Mouse (Mus musculus): Measurements from ENCODE around the gene Kyat1. TPM values are rescaled to one million over a fixed set of nuclear protein-coding genes. Genes with fewer than 3 reads are reported as not detected.
A peak's percentile ranks its signal among the peaks of the same experiment; 100 is the strongest.
"Not testable (repeated sequence)": the region's sequence is repeated elsewhere in the genome, so short reads cannot be mapped to it uniquely, and the experiment has no call there.

Kyat1 gene
- polyA plus RNA-seq, 1 experiment from 2014 or later: 11.6 TPM

DNA sequence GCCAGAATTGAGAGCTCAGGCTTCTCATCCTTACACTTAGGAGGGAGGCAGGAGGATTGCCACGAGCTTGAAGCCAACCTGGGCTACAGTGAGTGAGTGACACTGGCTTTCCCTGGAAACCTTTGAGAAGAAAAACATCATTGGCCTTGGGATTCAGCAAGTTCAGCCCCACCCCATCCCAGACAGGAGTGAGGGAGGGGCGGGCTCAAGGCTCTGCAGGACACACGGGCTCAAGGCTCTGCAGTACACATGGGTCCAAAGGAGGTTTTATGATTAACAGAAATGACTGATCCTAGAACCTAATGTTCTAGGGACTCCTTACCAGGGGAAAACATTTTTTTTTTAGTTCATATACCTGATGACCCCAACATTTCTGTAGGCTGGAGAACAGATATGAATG lies 21.9 kb downstream of the Kyat1 start:
- H3K9me3 ChIP-seq (replicated peaks): no peaks in the 10 kb centered on the region
- H3K4me1 ChIP-seq: no peaks in the 10 kb centered on the region
- H3K27ac ChIP-seq: no peak overlapping the region
- no peaks in the 10 kb centered on the region for H3K27me3 ChIP-seq
- no peak overlapping the region for H3K9ac ChIP-seq
- 72% methylated on average over 3 of the region's 3 CpGs for WGBS
- no peak overlapping the region for H3K4me2 ChIP-seq
- no peak for ATAC-seq
- no peak overlapping the region for H3K4me3 ChIP-seq
- peaks cover 10% of the 10 kb centered on the region; the same call in 1 of the 2 replicates for H3K36me3 ChIP-seq (ENCODE audit: poor library complexity, severe bottlenecking)

DNA sequence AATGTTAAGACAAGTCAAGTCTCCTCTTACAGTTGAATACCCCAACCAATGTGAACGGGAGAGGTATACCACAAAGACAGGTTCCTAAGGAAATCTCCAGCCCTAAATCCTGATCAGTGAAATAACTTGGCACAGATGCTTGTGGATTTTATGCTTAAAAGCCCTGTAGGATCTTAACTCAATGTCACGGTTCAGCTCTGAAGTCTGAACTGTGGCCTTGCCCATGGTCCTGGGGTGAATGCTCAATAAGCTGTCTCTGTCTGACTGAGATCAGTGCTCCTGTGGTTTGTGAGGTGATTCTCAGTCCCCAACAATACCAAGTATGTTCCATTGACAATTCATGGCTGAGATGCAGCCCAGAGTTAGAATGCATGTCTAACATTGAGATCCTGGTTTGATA lies 23.2 kb downstream of the Kyat1 start:
- H3K9me3 ChIP-seq (replicated peaks): no peaks in the 10 kb centered on the region
- no peak overlapping the region for H3K9ac ChIP-seq
- no peaks in the 10 kb centered on the region for H3K27me3 ChIP-seq
- no peak overlapping the region for H3K4me3 ChIP-seq
- H3K36me3 ChIP-seq (ENCODE audit: poor library complexity, severe bottlenecking): peaks cover 10% of the 10 kb centered on the region; the same call in 1 of the 2 replicates
- no peak overlapping the region for H3K27ac ChIP-seq
- peaks cover 6% of the 10 kb centered on the region for H3K4me1 ChIP-seq
- H3K4me2 ChIP-seq: no peak overlapping the region
- no peak for ATAC-seq
- 85% methylated on average over 2 of the region's 2 CpGs for WGBS

DNA sequence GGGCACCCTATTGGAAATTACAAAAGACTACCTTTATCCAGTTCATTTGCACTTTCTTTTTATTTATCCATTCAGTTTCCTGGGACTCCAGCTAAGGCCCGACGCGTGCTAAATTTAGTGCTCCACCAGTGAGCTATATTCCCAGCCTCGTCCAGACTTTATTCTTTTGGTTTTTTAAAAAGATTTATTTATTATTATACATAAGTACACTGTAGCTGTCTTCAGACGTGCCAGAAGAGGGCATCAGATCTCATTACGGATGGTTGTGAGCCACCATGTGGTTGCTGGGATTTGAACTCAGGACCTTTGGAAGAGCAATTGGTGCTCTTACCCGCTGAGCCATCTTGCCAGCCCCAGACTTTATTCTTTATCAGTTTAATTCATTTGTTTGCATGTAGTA lies 26.9 kb downstream of the Kyat1 start:
- Histone ChIP-seq H3K4me2 (peak overlapping the region; percentile 78), H3K4me1 (peaks cover 12% of the 10 kb centered on the region), H3K36me3 (ENCODE audit: poor library complexity, severe bottlenecking) (peaks cover 30% of the 10 kb centered on the region), H3K4me3 (peak overlapping the region; percentile 56)
- H3K9ac ChIP-seq; H3K9me3 ChIP-seq (replicated peaks); H3K27ac ChIP-seq; ATAC-seq; H3K27me3 ChIP-seq: not testable (repeated sequence)
- 47% methylated on average over 7 of the region's 7 CpGs for WGBS

DNA sequence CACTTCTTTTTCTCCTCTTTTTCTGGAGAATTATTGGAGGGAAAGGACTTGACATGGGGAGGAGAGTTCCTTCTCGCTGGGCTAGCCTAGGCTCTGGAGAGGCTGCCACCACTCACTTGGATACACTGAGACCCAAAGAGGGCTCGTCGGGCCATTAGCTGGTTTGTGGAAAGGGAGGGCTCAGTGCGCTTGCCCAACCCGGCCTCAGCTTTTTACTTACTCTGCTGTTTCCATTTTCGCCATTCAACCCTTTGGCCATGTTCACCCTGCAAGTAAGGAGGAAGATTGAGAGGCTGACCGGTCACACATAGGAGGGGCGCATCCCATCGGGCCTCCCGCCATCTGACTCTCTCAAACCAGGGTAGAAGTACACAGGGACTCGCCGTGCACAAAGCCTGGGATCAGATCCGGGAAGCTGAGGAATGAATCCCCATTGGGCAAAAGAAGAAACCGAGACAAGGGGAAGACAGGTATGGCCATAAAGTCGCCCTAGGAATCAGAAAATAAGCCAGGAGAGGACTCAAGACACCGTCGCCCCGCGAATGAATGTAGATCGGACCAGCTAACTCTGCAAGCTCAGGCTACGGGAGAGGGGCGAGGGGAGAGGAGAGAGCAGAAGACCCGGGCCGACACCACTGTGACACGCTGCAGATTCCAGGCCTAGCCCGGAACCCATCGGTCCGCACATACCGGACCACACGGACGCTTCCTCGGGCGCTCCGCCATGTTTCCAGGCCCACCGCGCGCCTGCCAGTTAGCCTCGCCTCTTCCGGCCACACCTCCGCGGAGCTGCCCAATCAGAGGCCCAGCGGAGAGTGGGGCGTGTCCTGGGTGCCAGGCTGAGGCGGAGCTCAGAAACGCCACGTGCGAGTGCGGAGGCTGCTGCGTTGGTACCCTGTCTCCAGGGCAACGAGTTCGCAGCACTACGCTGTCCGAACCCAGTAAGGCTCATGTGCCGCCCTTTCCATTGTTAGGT lies 27.7 kb downstream of the Kyat1 start, which contains the start of gene Spout1:
TSS of gene Spout1 (minus strand) at position 760 of the 976 bp plus-strand sequence.
- Histone ChIP-seq H3K9ac (peak within 1 kb of the TSS; percentile 73), H3K36me3 (ENCODE audit: poor library complexity, severe bottlenecking) (peaks cover 37% of the 10 kb centered on the region), H3K27ac (no peak within 1 kb of the TSS; the same call in 1 of the 2 replicates), H3K4me2 (peak within 1 kb of the TSS; percentile 78), H3K9me3 (replicated peaks) (no peaks in the 10 kb centered on the region), H3K27me3 (no peaks in the 10 kb centered on the region), H3K4me3 (peak within 1 kb of the TSS; percentile 56), H3K4me1 (peaks cover 12% of the 10 kb centered on the region)
- 3% methylated on average over 54 of the region's 54 CpGs for WGBS
- ATAC-seq: peak; percentile 100

DNA sequence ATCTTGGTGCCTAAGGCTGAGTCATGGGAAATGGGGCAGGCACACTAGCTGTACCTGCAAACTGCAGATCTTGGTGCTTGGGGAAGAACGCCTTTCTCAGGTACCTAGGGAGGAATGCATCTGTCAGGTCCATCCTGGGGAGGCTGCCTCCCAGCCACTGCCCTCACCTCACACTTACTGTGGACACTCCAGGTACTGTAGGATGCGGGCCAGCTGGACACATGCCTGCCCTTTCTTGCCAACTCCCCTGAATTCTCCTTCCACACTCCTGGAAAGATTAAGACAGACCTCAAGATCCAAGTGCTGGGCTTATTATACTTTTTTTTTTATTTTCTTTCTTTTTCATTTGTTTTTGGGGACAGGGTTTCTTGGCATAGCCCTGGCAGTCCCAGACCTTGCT lies 29.1 kb downstream of the Kyat1 start:
- ATAC-seq: no peak
- Histone ChIP-seq H3K4me3 (no peak overlapping the region), H3K36me3 (ENCODE audit: poor library complexity, severe bottlenecking) (peaks cover 44% of the 10 kb centered on the region), H3K27ac (no peak overlapping the region), H3K4me1 (peaks cover 19% of the 10 kb centered on the region), H3K27me3 (no peaks in the 10 kb centered on the region), H3K4me2 (no peak overlapping the region), H3K9ac (no peak overlapping the region), H3K9me3 (replicated peaks) (no peaks in the 10 kb centered on the region)
- 96% methylated on average over 2 of the region's 2 CpGs for WGBS

DNA sequence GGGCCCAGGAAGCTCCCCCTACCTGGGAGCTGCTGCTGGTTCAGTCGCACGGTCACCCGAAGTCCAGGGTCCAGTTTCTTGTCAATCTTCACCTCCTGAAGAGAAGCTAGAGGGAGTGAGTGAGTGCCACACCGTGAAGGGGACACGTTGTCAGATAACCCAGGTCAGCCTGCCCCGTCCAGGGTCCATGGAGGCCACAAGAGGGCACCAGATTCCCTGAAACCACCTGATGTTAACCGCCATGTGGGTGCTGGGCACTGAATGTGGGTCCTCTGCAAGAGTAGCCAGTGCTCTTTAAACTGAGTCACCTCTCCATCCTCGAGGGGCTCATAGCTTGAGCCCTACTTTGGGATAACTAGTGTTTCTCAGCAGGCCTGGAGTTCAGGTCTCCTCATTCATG lies 29.8 kb downstream of the Kyat1 start:
- no peak overlapping the region for H3K27ac ChIP-seq
- H3K4me2 ChIP-seq: no peak overlapping the region
- H3K27me3 ChIP-seq: no peaks in the 10 kb centered on the region
- no peak overlapping the region for H3K4me3 ChIP-seq
- H3K4me1 ChIP-seq: peaks cover 22% of the 10 kb centered on the region
- WGBS: 91% methylated on average over 8 of the region's 8 CpGs
- no peak overlapping the region for H3K9ac ChIP-seq
- no peak for ATAC-seq
- peaks cover 44% of the 10 kb centered on the region for H3K36me3 ChIP-seq (ENCODE audit: poor library complexity, severe bottlenecking)
- no peaks in the 10 kb centered on the region for H3K9me3 ChIP-seq (replicated peaks)

DNA sequence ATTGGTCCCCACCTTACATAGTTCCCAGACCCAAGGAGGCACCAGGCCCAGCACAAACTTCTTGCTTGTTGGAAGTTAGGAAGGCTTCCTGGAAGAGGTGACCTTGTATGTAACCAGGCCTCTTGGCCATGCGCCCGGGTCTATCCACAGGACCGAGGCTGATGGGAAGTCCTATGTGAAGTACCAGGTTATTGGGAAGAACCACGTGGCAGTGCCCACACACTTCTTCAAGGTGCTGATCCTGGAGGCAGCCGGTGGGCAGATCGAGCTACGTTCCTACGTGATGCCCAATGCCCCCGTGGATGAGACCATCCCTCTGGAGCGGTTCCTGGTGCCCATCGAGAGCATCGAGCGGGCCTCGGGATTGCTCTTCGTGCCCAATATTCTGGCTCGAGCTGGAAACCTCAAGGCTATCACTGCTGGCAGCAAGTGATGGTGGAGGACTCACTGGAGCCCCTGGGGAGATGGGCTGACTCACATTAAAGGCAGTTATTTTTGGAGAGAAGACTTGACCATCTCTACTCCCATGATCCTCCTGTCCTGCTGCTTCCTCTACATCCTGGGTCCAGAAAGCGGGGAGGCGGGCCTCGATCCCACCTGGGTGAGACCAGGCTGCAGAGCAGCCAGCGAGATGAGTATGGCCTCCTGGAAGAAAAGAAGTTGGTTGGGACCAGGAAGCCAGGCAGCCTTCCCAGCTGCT lies 32.0 kb downstream of the Kyat1 start:
- no peak for ATAC-seq
- no peak overlapping the region for H3K9ac ChIP-seq
- no peaks in the 10 kb centered on the region for H3K27me3 ChIP-seq
- H3K27ac ChIP-seq: no peak overlapping the region
- 96% methylated on average over 20 of the region's 20 CpGs for WGBS
- no peaks in the 10 kb centered on the region for H3K9me3 ChIP-seq (replicated peaks)
- H3K4me3 ChIP-seq: no peak overlapping the region
- peaks cover 22% of the 10 kb centered on the region for H3K4me1 ChIP-seq
- H3K4me2 ChIP-seq: no peak overlapping the region
- H3K36me3 ChIP-seq (ENCODE audit: poor library complexity, severe bottlenecking): peaks cover 44% of the 10 kb centered on the region

DNA sequence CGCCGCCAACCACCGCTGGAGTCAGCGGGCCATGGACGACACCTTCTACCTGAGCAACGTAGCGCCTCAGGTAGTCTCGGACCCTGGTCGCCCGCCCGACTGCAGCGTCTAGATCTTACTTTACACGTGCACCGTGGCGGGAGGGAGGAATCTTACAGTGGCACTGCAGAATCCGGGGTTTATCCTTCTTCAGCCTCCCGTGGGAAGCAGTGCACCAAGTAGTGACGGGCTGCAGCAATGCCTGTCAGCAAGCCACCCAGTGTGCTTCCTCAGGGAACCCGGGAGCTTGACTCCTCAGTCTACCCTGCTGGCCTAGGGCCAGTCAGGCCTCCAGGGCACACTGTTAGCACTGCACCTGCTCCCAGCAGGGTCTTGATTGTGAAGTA lies 33.7 kb downstream of the Kyat1 start:
- H3K36me3 ChIP-seq (ENCODE audit: poor library complexity, severe bottlenecking): peaks cover 44% of the 10 kb centered on the region
- H3K9ac ChIP-seq: peak overlapping the region; percentile 76
- peaks cover 12% of the 10 kb centered on the region for H3K4me1 ChIP-seq
- WGBS: 1% methylated on average over 19 of the region's 19 CpGs
- H3K9me3 ChIP-seq (replicated peaks): peaks cover 8% of the 10 kb centered on the region; the same call in 1 of the 2 replicates
- H3K27ac ChIP-seq: peak overlapping the region; percentile 91
- peak overlapping the region; percentile 63 for H3K4me3 ChIP-seq
- peak; percentile 46 for ATAC-seq
- peak overlapping the region; percentile 91 for H3K4me2 ChIP-seq
- H3K27me3 ChIP-seq: no peaks in the 10 kb centered on the region

DNA sequence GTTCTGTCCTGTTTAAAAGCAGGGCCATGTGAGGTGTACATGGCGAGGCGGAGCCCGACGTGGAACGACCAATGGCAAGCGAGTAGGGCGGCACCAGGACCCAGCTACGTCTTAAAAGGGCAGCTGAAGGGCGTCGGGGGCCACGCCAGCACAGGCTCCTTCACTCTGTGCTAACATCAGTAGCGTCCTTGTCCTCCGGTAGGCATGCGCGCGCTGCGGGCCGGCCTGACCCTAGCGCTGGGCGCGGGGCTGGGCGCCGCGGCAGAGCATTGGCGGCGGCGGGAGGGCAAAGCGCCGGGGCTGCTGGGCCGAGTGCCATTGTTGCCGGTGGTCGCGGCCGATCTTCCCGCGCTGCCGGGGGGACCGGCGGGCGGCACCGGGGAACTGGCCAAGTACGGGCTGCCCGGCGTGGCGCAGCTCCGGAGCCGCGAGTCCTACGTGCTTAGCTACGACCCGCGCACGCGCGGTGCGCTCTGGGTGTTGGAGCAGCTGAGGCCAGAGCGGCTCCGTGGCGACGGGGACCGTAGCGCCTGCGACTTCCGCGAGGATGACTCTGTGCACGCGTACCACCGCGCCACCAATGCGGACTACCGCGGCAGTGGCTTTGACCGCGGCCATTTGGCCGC lies 34.2 kb downstream of the Kyat1 start, which contains the start of gene Endog:
TSS of gene Endog (plus strand) at position 123 of the 626 bp plus-strand sequence.
- peak within 1 kb of the TSS; percentile 76 for H3K9ac ChIP-seq
- peak within 1 kb of the TSS; percentile 91 for H3K4me2 ChIP-seq
- no peaks in the 10 kb centered on the region for H3K27me3 ChIP-seq
- ATAC-seq: peak; percentile 96
- peak within 1 kb of the TSS; percentile 91 for H3K27ac ChIP-seq
- under 1% methylated on average over 75 of the region's 75 CpGs for WGBS
- H3K4me3 ChIP-seq: peak within 1 kb of the TSS; percentile 63
- peaks cover 13% of the 10 kb centered on the region for H3K9me3 ChIP-seq (replicated peaks)
- H3K4me1 ChIP-seq: peaks cover 11% of the 10 kb centered on the region
- peaks cover 41% of the 10 kb centered on the region for H3K36me3 ChIP-seq (ENCODE audit: poor library complexity, severe bottlenecking)

DNA sequence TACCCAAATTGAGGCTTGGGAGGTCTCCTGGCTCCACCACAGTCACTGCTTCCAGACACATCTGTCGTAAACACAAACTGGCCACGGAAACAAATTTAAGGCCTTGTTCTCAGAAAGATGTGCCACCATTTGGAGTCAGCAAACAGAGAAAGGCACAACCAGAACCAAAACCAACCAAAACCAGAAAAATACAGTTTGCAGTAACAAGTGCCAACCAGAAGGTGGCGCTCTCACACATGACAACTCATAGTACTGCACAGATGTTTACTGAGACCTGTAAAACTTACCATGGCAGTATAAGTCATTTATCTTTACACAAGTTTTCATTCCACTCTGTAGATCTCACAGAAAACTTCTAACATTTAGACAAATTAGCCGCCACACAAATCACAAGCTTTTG lies 39.0 kb downstream of the Kyat1 start:
- Histone ChIP-seq H3K9ac (no peak overlapping the region), H3K27me3 (no peaks in the 10 kb centered on the region), H3K9me3 (replicated peaks) (peaks cover 17% of the 10 kb centered on the region), H3K27ac (no peak overlapping the region), H3K36me3 (ENCODE audit: poor library complexity, severe bottlenecking) (no peaks in the 10 kb centered on the region), H3K4me2 (no peak overlapping the region), H3K4me3 (no peak overlapping the region), H3K4me1 (peaks cover 3% of the 10 kb centered on the region; the same call in 1 of the 2 replicates)
- no peak for ATAC-seq
- WGBS: 63% methylated on average over 4 of the region's 4 CpGs

DNA sequence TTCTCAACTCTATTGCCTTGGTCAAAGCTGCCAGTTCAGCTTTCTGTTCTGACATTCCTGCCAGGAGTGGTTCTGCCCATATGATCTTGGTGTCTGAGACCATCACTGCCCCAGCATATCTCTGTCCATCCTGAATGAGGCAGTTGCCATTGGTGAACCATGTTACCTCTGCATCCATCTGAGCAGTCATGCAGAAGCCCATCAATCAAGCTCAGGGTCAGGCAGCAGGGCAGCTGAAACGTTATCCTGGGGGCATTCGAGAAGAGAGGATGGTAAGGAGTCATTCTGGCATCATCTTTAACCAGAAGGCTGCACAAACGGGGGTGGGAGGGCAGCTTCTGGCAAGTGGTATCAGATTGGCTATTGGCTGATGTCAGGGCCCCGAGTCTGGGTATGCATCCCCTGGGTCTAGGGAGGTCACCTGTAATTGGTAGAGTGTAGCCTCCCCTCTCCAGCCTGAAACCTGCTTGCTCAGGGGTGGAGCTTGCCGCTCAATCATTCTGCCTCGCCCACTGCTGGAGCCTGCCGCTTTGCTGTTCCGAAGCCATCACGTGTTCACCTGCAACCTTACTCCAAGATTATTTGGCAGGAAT lies 41.2 kb downstream of the Kyat1 start:
- Histone ChIP-seq H3K4me3 (no peak overlapping the region), H3K9ac (no peak overlapping the region), H3K27ac (no peak overlapping the region), H3K36me3 (ENCODE audit: poor library complexity, severe bottlenecking) (no peaks in the 10 kb centered on the region), H3K27me3 (no peaks in the 10 kb centered on the region), H3K9me3 (replicated peaks) (peaks cover 17% of the 10 kb centered on the region), H3K4me2 (no peak overlapping the region), H3K4me1 (no peaks in the 10 kb centered on the region)
- no peak for ATAC-seq
- 57% methylated on average over 9 of the region's 9 CpGs for WGBS
